9 mouse cellular contexts compared by ENCODE assay signal in the genomic region with DNA sequence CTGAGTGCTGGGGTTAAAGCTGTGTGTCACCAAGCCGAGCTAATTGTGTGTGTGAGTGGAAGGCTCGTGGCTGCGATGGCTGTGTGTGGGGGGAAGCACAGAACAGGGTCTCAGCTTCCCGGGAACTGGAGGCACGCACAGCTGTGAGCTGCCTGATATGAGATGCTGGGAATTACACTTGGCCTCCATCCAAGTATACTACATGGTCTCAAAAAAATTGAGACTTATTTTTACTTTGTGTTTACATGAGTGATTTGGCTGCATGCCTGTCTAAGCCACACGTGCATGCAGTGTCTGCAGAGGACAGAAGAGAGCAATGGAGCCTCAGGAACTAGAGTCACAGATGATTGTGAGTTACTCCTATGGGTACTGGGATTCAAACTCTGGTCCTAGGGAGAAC. TPM values are rescaled to one million over a fixed set of nuclear protein-coding genes. Genes with fewer than 3 reads are reported as not detected.
DNase-seq lines count a peak whose midpoint lies in the region; ATAC-seq lines count a peak whose summit lies in the region.
"Had no signal": no experiment of that assay in that cellular context is flagged by ENCODE, and none has a peak within 500 bp of the region (broad histone marks: within the 10 kb centered on the region; RNA-seq: fewer than 3 reads in every experiment).

No protein-coding gene starts in this region.

- H3K27ac ChIP-seq in embryonic facial prominence, embryonic 15.5 days (replicated peaks), result peak overlapping the region; percentile 44; the same call in 1 of the 2 replicates
- no peak overlapping the region for H3K27ac ChIP-seq in midbrain, embryonic 14.5 days (replicated peaks; ENCODE audit: low read depth, low read length)

- H3K36me3 ChIP-seq in embryonic facial prominence, embryonic 15.5 days, result peaks cover 29% of the 10 kb centered on the region
- peaks cover 40% of the 10 kb centered on the region for H3K36me3 ChIP-seq in midbrain, embryonic 14.5 days (ENCODE audit: control insufficient read depth, insufficient read depth, low read length)

- ATAC-seq in embryonic facial prominence, embryonic 15.5 days (ENCODE audit: insufficient number of reproducible peaks, low FRiP score, low TSS enrichment, low read depth), result peak; percentile 65
- ATAC-seq in midbrain, embryonic 14.5 days (ENCODE audit: low FRiP score, low TSS enrichment), result peak; percentile 80

- H3K27me3 ChIP-seq in embryonic facial prominence, embryonic 15.5 days, result no peaks in the 10 kb centered on the region
- H3K27me3 ChIP-seq in midbrain, embryonic 14.5 days (ENCODE audit: control insufficient read depth, insufficient read depth, low read length), result no peaks in the 10 kb centered on the region

- H3K9ac ChIP-seq in embryonic facial prominence, embryonic 15.5 days, result no peak overlapping the region
- no peak overlapping the region for H3K9ac ChIP-seq in midbrain, embryonic 14.5 days (replicated peaks; ENCODE audit: low read length)

- peak; percentile 36 for DNase-seq in layer of hippocampus, adult 9-11 months
- DNase-seq in layer of hippocampus, adult 11-12 months (ENCODE audit: low spot score), result no peak
- DNase-seq in heart, postnatal 14 days, result peak; percentile 8 to 41
- peak; percentile 74 for DNase-seq in midbrain, embryonic 14.5 days
- no peak for DNase-seq in cerebellum, adult 18-20 months
- no peak for DNase-seq in adrenal gland, postnatal 10 days
- DNase-seq in ovary, postnatal 10 days (ENCODE audit: low spot score), result no peak

- no peak overlapping the region for H3K4me3 ChIP-seq in embryonic facial prominence, embryonic 15.5 days (replicated peaks)
- no peak overlapping the region for H3K4me3 ChIP-seq in midbrain, embryonic 14.5 days (replicated peaks; ENCODE audit: low read depth, low read length)

- WGBS in embryonic facial prominence, embryonic 15.5 days, result 10% methylated on average over 6 of the region's 6 CpGs
- 35% methylated on average over 6 of the region's 6 CpGs for WGBS in midbrain, embryonic 14.5 days

- intact Hi-C loops in heart, postnatal 14 days (cut with DNase I), result loop anchor here (10.0 kb wide), 1 partner anchor 785 kb away; no protein-coding TSS in a partner anchor

- peaks cover 7% of the 10 kb centered on the region; the same call in 1 of the 2 replicates for H3K4me1 ChIP-seq in embryonic facial prominence, embryonic 15.5 days
- H3K4me1 ChIP-seq in midbrain, embryonic 14.5 days (ENCODE audit: control insufficient read depth, insufficient read depth, low read length), result no peaks in the 10 kb centered on the region

- H3K9me3 ChIP-seq in embryonic facial prominence, embryonic 15.5 days (replicated peaks), result no peaks in the 10 kb centered on the region
- no peaks in the 10 kb centered on the region for H3K9me3 ChIP-seq in midbrain, embryonic 14.5 days (ENCODE audit: control insufficient read depth, low read length)

- no peak overlapping the region for H3K4me2 ChIP-seq in embryonic facial prominence, embryonic 15.5 days (replicated peaks)
- no peak overlapping the region for H3K4me2 ChIP-seq in midbrain, embryonic 14.5 days (ENCODE audit: low read length)

RNA-seq across cellular contexts. Expression of gene Hnrnpdl, which starts 9.4 kb away (rescaled TPM):
- polyA plus RNA-seq in embryonic facial prominence, embryonic 15.5 days (2015; fragmentation: Nextera tagmentation; extraction: Ambion mirVana), result 149 and 152 TPM in 2 replicates
- total RNA-seq in heart, postnatal 14 days (2021), result 10 to 100 TPM; 60.9 to 70.1 TPM
- polyA plus RNA-seq in midbrain, embryonic 14.5 days (2014; fragmentation: Nextera tagmentation; extraction: Ambion mirVana), result 268 and 279 TPM in 2 replicates
- 100 to 1,000 TPM in 1 of 2 experiments, 10 to 100 TPM in 1; 96.1 to 145 TPM for total RNA-seq in adrenal gland, postnatal 10 days (2021)

RNA-seq across cellular contexts. Expression of gene Enoph1, which starts 9.7 kb away (rescaled TPM):
- polyA plus RNA-seq in embryonic facial prominence, embryonic 15.5 days (2015; fragmentation: Nextera tagmentation; extraction: Ambion mirVana), result 41.5 and 41.9 TPM in 2 replicates
- 1 to 10 TPM; 9.2 to 9.5 TPM for total RNA-seq in heart, postnatal 14 days (2021)
- 43.4 and 49.4 TPM in 2 replicates for polyA plus RNA-seq in midbrain, embryonic 14.5 days (2014; fragmentation: Nextera tagmentation; extraction: Ambion mirVana)
- 10 to 100 TPM; 23.2 to 29.4 TPM for total RNA-seq in adrenal gland, postnatal 10 days (2021)

RNA-seq across cellular contexts. Expression of gene 4930524J08Rik, which starts 51.2 kb away (rescaled TPM):
- 1.7 and 3.5 TPM in 2 replicates for polyA plus RNA-seq in embryonic facial prominence, embryonic 15.5 days (2015; fragmentation: Nextera tagmentation; extraction: Ambion mirVana)
- 1 to 10 TPM in 1 of 2 experiments, under 1 TPM in 1; 0.50 to 1.5 TPM for total RNA-seq in heart, postnatal 14 days (2021)
- polyA plus RNA-seq in midbrain, embryonic 14.5 days (2014; fragmentation: Nextera tagmentation; extraction: Ambion mirVana), result 2.4 and 3.6 TPM in 2 replicates
- 1 to 10 TPM; 2.6 to 4.1 TPM for total RNA-seq in adrenal gland, postnatal 10 days (2021)
- total RNA-seq: hematopoietic stem cell, adult 5-6 weeks had no signal

RNA-seq across cellular contexts. Expression of gene Hnrnpd, which starts 51.3 kb away (rescaled TPM):
- polyA plus RNA-seq in embryonic facial prominence, embryonic 15.5 days (2015; fragmentation: Nextera tagmentation; extraction: Ambion mirVana), result 180 and 195 TPM in 2 replicates
- total RNA-seq in heart, postnatal 14 days (2021), result 100 to 1,000 TPM in 1 of 2 experiments, 10 to 100 TPM in 1; 93.8 to 101 TPM
- 134 and 147 TPM in 2 replicates for polyA plus RNA-seq in midbrain, embryonic 14.5 days (2014; fragmentation: Nextera tagmentation; extraction: Ambion mirVana)
- 100 to 1,000 TPM; 170 to 220 TPM for total RNA-seq in adrenal gland, postnatal 10 days (2021)

Comparison
In these comparisons a context has a peak if more than half of its experiments do, and no peak if none do; other contexts are left out.
1. DNase-seq: peak in layer of hippocampus, adult 9-11 months (single experiment), heart, postnatal 14 days (2 of 2) and midbrain, embryonic 14.5 days (single experiment); none in layer of hippocampus, adult 11-12 months (single experiment), cerebellum, adult 18-20 months (0 of 2), adrenal gland, postnatal 10 days (single experiment) and ovary, postnatal 10 days (single experiment).